Mouse (Mus musculus): ENCODE measurements around the gene Glipr1l2. TPM values are rescaled to one million over a fixed set of nuclear protein-coding genes. Genes with fewer than 3 reads are reported as not detected.

Glipr1l2 gene
- polyA plus RNA-seq, 1 experiment from 2014 or later = not detected

DNA sequence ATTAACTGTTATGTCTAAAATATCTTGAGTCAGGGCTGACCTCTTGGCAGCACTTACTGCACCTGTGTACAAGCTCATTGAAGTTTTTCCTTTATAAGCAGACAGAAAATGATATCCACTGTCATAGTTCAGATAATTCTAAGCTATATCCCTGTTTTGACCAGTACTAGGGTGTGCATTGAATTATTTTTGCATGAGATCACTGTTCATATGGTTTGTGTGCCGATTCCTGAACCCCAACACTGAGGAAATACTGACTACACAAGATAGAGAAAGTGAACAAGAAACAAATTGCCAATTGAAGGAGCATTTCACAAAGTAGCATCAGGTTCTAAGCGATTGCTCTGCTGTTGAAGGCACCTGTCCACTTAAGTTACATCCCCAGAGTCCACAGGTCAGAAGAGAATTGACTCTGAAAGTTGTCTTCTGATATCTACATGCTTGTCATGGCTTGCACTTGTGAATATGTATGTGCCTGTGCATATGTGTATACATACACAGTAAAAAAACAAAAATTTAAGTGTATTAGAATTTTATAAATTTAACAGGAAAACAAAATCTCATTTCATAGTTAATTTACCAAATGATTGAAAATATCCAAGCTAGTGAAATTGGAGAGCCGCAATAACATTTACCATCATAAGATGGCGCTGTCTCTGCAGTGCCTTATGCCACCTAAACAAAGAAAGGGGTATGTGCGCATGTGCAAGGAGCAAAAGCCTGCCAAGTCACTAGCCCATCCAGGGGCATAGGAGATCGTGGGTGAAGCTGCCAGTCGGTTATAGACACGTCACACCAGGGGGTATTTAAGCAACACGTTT lies 55.1 kb downstream of the Glipr1l2 start:
- ATAC-seq (replicated peaks) = peak; percentile 95
- Histone ChIP-seq H3K4me3 (peak overlapping the region; percentile 34), H3K4me1 (no peaks in the 10 kb centered on the region), H3K27ac (replicated peaks) (peak overlapping the region; percentile 22; the same call in 1 of the 2 replicates), H3K36me3 (no peaks in the 10 kb centered on the region), H3K27me3 (no peaks in the 10 kb centered on the region), H3K4me2 (replicated peaks) (peak overlapping the region; percentile 37), H3K9ac (replicated peaks) (peak overlapping the region; percentile 50; the same call in 1 of the 2 replicates), H3K9me3 (no peaks in the 10 kb centered on the region)
- 15% methylated on average over 9 of the region's 9 CpGs for WGBS

DNA sequence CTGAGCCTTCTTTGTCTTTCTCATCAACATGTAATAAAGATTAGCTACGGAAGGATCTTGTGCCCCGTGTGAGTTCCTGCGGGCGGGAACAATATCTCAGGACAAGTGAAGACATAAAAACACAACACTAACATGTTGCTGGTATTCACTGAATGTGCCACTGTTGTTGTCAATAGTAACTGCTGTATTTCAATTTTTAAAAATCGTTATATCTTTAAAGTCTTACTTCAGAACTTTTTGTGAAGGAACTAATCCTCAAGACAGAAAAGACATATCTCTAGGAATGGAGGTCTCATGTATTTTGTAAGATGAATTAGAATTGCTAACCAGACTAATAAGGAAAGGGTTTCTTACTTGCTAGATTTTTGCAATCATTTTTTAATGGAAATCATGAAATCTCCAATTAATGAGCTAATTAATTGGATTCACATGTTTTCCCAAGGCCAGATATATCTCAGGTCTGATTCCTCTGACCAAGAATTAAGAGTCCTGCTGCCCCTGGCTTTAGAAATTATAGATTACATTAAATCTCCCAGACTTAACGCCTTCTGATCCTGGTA lies 55.8 kb downstream of the Glipr1l2 start:
- Histone ChIP-seq H3K4me3 (peak overlapping the region; percentile 34), H3K9me3 (no peaks in the 10 kb centered on the region), H3K27me3 (no peaks in the 10 kb centered on the region), H3K9ac (replicated peaks) (peak overlapping the region; percentile 50; the same call in 1 of the 2 replicates), H3K4me2 (replicated peaks) (peak overlapping the region; percentile 37), H3K27ac (replicated peaks) (peak overlapping the region; percentile 22; the same call in 1 of the 2 replicates), H3K4me1 (no peaks in the 10 kb centered on the region), H3K36me3 (no peaks in the 10 kb centered on the region)
- ATAC-seq (replicated peaks) = peak; percentile 78
- 22% methylated on average over 6 of the region's 6 CpGs for WGBS

DNA sequence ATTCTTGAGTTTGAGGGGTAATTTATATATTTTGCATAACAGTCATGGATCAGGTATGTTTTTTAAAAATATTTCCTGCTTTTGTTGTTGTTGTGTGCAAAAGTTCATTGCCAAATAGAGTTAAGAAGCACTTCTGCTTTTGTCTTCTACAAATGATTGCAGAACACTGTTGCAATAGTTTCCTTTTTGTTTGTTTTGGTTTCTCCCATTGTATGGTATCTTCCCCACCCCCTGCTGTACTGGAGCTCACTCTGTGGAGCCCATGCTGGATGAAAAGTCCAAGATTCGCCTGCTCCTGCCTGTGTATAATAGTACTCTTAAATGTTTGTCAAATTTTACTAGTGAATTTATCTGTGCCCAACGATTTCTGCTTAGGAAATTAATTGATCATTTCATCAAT lies 56.7 kb downstream of the Glipr1l2 start:
- ATAC-seq (replicated peaks) = no peak
- H3K9me3 ChIP-seq = no peaks in the 10 kb centered on the region
- 61% methylated on average over 2 of the region's 2 CpGs for WGBS

More for the DNA sequence above, 56.7 kb downstream of the Glipr1l2 start:
- Histone ChIP-seq H3K27me3 (no peaks in the 10 kb centered on the region), H3K27ac (replicated peaks) (no peak overlapping the region), H3K4me1 (no peaks in the 10 kb centered on the region), H3K9ac (replicated peaks) (no peak overlapping the region), H3K4me2 (replicated peaks) (no peak overlapping the region), H3K4me3 (no peak overlapping the region), H3K36me3 (no peaks in the 10 kb centered on the region)

Other genes with a start within 250 kb of the Glipr1l2 start
- gene Krr1, start 110.7 kb upstream of the Glipr1l2 start, polyA plus RNA-seq (2015; fragmentation: Nextera tagmentation; extraction: Ambion mirVana) = 47.8 and 51.1 TPM in 2 replicates
- gene Glipr1, start 80.7 kb upstream of the Glipr1l2 start, polyA plus RNA-seq (2015; fragmentation: Nextera tagmentation; extraction: Ambion mirVana) = 0.42 and 0.65 TPM in 2 replicates
- gene Glipr1l1, start 23.2 kb upstream of the Glipr1l2 start, polyA plus RNA-seq (2015; fragmentation: Nextera tagmentation; extraction: Ambion mirVana) = not detected in 2 replicates
- gene Glipr1l3, start 77.0 kb downstream of the Glipr1l2 start, polyA plus RNA-seq (2015; fragmentation: Nextera tagmentation; extraction: Ambion mirVana) = 0.22 and 0.59 TPM in 2 replicates
- 0.33 and 0.80 TPM in 2 replicates for gene Caps2, start 80.3 kb downstream of the Glipr1l2 start, polyA plus RNA-seq (2015; fragmentation: Nextera tagmentation; extraction: Ambion mirVana)
- gene Kcnc2, start 187.8 kb downstream of the Glipr1l2 start, polyA plus RNA-seq (2015; fragmentation: Nextera tagmentation; extraction: Ambion mirVana) = 5.9 and 6.0 TPM in 2 replicates

All from forebrain, embryonic 15.5 days (tissue).